Mouse (Mus musculus) heart, postnatal 25 days (tissue): ENCODE data around the gene Zdhhc16. TPM values are rescaled to one million over a fixed set of nuclear protein-coding genes. Genes with fewer than 3 reads are reported as not detected.

Experiments
- DNase-seq: peaks from one replicate; pipeline ENCODE4 v3.0.0; 2022; ENCODE audit warnings: low spot score
- intact Hi-C: fragments of 180-260 bp; cut with DNase I; formaldehyde crosslinking; loops from one replicate; pipeline ENCODE4 v1.15.1; 2025
- total RNA-seq, 2 experiments: library from RNA; stranded (reverse); gene quantifications; 2 replicates each; pipeline ENCODE4 v1.2.3; 2021

Gene Zdhhc16
- total RNA-seq, 2 experiments from 2014 or later, result 17.1 to 17.6 TPM

DNA sequence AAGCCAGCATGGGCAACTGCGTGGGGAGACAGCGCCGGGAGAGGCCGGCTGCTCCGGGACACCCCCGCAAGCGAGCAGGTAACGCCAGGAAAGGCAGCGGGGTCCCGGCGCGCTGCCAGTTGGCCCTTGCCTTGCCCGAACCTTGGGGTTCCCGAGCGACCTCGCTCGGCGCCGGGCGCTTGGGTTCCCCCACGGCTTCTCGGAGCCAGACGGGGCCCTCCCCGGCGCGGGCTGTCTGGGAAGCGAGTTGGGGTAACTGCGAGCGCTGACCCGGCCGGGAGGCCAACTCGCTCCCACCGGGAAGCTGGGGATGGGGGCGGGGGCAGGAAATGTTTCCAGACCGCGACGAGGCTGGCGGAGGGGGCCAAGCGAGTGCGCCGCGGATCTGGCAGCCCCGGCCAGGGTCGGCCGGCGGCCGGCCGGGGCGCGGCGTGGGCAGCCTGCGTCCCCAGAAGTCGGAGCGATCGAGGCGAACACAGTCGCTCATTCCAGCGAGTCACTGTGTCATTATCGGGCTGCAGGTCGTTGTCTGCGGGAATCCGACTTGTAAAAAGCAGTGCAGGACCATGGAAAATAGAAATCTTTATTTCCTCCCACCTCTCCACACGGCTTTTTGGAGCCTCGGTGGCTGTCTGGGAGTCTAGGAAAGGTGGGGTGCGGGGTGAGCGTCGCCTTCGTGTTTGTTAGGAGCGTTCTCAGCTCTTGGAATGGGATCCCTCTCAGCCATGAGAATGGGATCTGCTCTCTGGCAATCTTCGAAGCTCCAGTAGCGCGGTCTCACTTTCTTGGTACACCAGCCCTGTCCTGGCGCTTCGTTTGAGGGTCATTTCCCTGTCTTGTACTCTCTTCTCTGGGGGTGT, 48.9 kb downstream of the Zdhhc16 start:
- DNase-seq, result peak; percentile 43
- intact Hi-C loops, result loop anchor here (2.0 to 5.0 kb wide), 3 partner anchors 17 to 50 kb away; partner anchors contain the start of genes Exosc1 and Zdhhc16

DNA sequence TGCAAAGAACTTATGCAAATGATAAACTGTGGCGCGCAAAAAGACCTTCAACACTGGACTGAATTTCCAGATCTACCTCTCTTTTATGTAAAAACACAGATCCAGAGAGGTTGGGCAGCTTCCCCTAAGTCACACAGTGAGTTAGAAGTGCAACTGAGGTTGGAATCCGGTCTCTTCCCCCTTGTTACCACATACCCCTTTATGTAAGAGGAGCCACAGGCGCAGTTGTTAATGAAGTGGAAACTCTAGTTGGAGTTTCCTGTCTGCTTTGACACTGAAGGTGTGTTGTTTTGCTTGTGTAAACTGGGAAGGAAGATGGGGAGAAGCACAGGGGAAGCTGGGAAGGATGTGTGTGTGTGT, 49.5 kb downstream of the Zdhhc16 start:
- no peak for DNase-seq
- intact Hi-C loops, result loop anchor here (2.0 to 5.0 kb wide), 3 partner anchors 16 to 50 kb away; partner anchors contain the start of genes Exosc1 and Zdhhc16

DNA sequence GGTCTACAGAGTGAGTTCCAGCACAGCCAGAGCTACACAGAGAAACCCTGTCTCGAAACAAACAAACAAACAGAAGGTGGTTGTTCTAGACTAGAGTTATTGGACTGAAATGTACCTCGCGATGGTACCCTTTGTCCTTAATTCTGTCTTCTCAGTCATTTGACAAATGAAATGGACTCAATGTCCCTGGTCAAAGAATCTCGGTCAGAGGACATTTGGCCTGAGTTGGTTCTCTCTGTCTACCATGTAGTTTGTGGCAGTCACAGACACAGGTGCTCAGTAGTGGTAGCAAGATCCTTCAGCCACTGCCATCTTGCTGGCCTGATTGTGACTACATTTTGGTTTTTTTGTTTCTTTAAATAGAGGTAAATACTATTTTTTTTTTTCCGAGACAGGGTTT, 52.7 kb downstream of the Zdhhc16 start:
- no peak for DNase-seq
- intact Hi-C loops, result loop anchor here (5.0 kb wide), 1 partner anchor 91 kb away; no protein-coding TSS in a partner anchor

DNA sequence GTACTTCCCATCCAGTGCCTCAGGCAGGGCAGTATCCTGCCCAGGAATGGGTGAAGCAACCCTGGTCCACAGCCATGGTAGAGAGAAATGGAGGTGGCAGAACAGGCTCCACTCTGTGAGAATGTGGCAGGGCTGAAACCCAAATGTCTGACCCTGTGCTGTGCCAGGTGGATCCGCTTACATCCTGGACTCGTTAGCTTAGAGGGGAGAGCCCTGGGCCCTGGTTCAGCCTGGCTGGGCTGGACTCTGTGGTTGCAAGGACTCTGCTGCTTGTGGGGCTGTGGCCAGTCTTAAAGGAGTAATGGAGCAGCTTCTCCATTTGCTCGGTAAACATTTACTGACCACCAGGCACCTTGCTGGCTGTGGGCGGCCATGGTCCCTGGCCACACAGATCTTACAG, 53.9 kb downstream of the Zdhhc16 start:
- no peak for DNase-seq
- intact Hi-C loops, result loop anchor here (5.0 kb wide), 1 partner anchor 90 kb away; no protein-coding TSS in a partner anchor

DNA sequence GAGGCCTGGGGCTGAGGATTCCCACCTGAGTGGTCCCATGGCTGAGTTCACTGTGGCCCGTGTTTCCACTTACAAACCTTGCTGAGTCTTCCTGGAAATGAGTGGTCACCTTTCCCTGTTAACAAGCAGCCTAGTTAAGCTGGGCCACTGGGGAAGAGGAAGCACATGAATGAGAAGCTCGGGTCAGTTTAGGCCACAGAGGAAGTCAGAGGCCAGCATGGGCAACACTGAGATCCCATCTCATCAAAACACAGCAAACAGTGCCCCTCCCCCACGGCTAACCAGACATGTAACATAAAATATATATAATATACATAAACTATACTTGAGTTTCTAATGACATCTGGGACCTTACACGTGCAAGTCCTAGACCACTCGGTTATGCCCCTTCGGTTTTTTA, 56.5 kb downstream of the Zdhhc16 start:
- no peak for DNase-seq
- intact Hi-C loops, result loop anchor here (5.0 kb wide), 1 partner anchor 87 kb away; no protein-coding TSS in a partner anchor

DNA sequence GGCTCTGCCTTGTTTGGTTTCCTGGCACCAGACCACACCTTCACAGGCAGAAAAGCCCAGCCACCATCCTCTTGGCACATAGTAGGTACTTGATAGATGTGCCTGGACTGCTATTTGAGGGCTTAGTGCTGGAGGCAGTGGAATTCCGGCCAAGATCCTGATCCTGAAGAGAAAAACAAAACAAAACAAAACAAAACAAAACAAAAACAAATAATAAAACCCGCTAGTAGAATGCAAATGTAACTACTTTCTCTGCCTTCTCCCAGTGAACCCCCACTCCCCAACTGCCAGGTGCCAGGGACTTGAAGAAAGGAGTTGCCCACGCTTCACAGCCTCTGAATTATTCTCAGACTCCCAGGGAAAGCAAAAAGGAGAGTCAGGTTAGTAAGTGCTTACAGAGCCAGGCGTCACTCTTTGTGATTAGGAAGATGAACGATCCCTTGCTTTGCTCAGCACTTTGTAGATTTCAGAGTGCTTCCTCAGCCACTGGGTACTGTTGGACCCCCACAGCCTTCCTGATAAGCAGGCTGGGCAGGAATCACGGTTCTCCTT, 58.7 kb downstream of the Zdhhc16 start:
- no peak for DNase-seq

DNA sequence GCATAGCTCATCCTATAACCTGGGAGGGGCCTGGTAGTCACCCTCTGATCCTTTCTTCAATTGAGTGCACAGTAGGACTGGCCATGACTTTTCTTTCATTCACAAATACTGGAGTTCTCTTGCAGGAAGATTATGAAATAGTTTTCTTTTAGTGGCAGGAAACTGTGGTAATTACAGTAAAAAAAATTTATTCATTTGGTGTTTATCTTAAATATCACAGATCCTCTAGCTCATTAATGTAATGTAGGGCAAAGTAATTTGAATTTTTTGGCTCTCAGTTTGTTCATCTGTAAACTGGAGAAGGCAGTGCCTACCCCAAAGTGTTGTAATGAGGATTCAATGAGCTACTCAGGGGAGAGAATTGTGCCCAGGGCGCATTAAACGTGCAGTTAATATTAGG, 59.7 kb downstream of the Zdhhc16 start:
- DNase-seq, result no peak
- intact Hi-C loops, result no loop called here

More for the DNA sequence above, 58.7 kb downstream of the Zdhhc16 start:
- intact Hi-C loops, result no loop called here

DNA sequence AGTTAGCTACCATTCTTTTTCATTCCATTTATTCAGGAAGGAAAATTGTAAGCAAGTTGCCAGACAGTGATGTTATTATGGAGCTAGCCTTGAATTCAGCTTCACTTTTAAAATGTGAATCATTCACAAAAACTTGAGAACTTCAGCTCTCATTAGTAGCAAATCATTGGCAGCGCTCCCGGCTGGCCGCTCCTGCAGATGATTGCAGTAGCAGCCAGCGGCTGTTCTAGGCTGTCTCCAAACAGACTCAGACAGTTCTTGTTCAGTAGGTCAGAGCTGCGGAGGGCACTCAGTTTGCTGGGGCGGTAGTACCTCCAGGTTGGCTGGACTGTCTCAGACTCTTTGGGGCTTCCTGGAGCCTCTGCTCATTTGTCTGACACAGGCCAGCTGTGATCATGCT, 60.2 kb downstream of the Zdhhc16 start:
- peak; percentile 55 for DNase-seq
- intact Hi-C loops, result no loop called here

Other genes with a start within 250 kb of the Zdhhc16 start
- gene Slit1, start 189.8 kb upstream of the Zdhhc16 start, total RNA-seq, result under 1 TPM; 0.17 to 0.31 TPM
- 1 to 10 TPM; 1.6 to 1.8 TPM for gene Arhgap19, start 131.4 kb upstream of the Zdhhc16 start, total RNA-seq
- 1 to 10 TPM; 3.7 to 4.9 TPM for gene Frat1, start 103.5 kb upstream of the Zdhhc16 start, total RNA-seq
- gene Frat2, start 85.3 kb upstream of the Zdhhc16 start, total RNA-seq, result 1 to 10 TPM; 5.6 to 5.8 TPM
- gene Rrp12, start 37.3 kb upstream of the Zdhhc16 start, total RNA-seq, result 10 to 100 TPM; 14.1 to 15.5 TPM
- gene Pgam1, start 21.6 kb upstream of the Zdhhc16 start, total RNA-seq, result 100 to 1,000 TPM in 1 of 2 experiments, 10 to 100 TPM in 1; 98.5 to 103 TPM
- 10 to 100 TPM; 10.8 to 12.4 TPM for gene Exosc1, start 57 bp upstream of the Zdhhc16 start, total RNA-seq
- 10 to 100 TPM; 13.2 to 17.2 TPM for gene Mms19, start 47.7 kb downstream of the Zdhhc16 start, total RNA-seq
- 10 to 100 TPM; 22.3 to 23.8 TPM for gene Ubtd1, start 48.3 kb downstream of the Zdhhc16 start, total RNA-seq
- gene Ankrd2, start 102.5 kb downstream of the Zdhhc16 start, total RNA-seq, result not detected
- 1 to 10 TPM; 1.1 to 1.7 TPM for gene Hoga1, start 112.1 kb downstream of the Zdhhc16 start, total RNA-seq
- not detected for gene 4933411K16Rik, start 118.8 kb downstream of the Zdhhc16 start, total RNA-seq
- gene Morn4, start 152.9 kb downstream of the Zdhhc16 start, total RNA-seq, result 1 to 10 TPM; 3.3 to 3.7 TPM
- 10 to 100 TPM; 18.4 to 19.0 TPM for gene Pi4k2a, start 157.0 kb downstream of the Zdhhc16 start, total RNA-seq
- 10 to 100 TPM in 1 of 2 experiments, 1 to 10 TPM in 1; 9.7 to 14.5 TPM for gene Avpi1, start 195.6 kb downstream of the Zdhhc16 start, total RNA-seq
- 10 to 100 TPM; 20.9 to 24.3 TPM for gene Marveld1, start 213.9 kb downstream of the Zdhhc16 start, total RNA-seq
- gene Zfyve27, start 230.5 kb downstream of the Zdhhc16 start, total RNA-seq, result 10 to 100 TPM; 18.3 to 23.0 TPM